Mouse (Mus musculus) MEL (cell line): ENCODE measurements around the gene Lpcat3. TPM values are rescaled to one million over a fixed set of nuclear protein-coding genes. Genes with fewer than 3 reads are reported as not detected.
"Not testable (repeated sequence)": the region's sequence is repeated elsewhere in the genome, so short reads cannot be mapped to it uniquely, and the experiment has no call there.

Experiments
- DNase-seq: peaks from one replicate; pipeline ENCODE4 v3.0.0; 2011; ENCODE audit warnings: low read depth, low spot score
- H3K27ac ChIP-seq: 2 replicates; pipeline ENCODE4 v1.5.1; 2012; ENCODE audit warnings: low read depth, mild to moderate bottlenecking, control low read depth, low read length, moderate library complexity; ENCODE audit not compliant: control insufficient read depth
- H3K27me3 ChIP-seq, 2 experiments: fragments of 150-350 bp in 1 of 2; sonication (generic) in 1 of 2; 2 replicates each; pipeline ENCODE4 v1.6.1; 2012; ENCODE audit warnings: low read length in 2 of 2, mild to moderate bottlenecking in 2 of 2, improper control_type of control experiment in 1 of 2, moderate library complexity in 1 of 2; ENCODE audit not compliant: insufficient read depth in 2 of 2, control insufficient read depth in 1 of 2
- H3K36me3 ChIP-seq, 2 experiments: 2 replicates each; pipeline ENCODE4 v1.6.1; 2012 to 2014; ENCODE audit warnings: low read length in 2 of 2, improper control_type of control experiment in 1 of 2, inconsistent platforms in 1 of 2, mild to moderate bottlenecking in 1 of 2; ENCODE audit not compliant: insufficient read depth in 2 of 2, control insufficient read depth in 1 of 2
- H3K4me1 ChIP-seq, 2 experiments: fragments of 150-350 bp in 1 of 2; sonication (generic) in 1 of 2; 2 replicates each; pipeline ENCODE4 v1.6.1; 2012; ENCODE audit warnings: low read length in 2 of 2, improper control_type of control experiment in 1 of 2, mild to moderate bottlenecking in 1 of 2; ENCODE audit not compliant: insufficient read depth in 2 of 2, control insufficient read depth in 1 of 2
- H3K4me3 ChIP-seq, 2 experiments: fragments of 150-350 bp in 1 of 2; sonication (generic) in 1 of 2; 2 replicates each; pipeline ENCODE4 v1.5.1; 2012; ENCODE audit warnings: low read depth in 2 of 2, low read length in 2 of 2, mild to moderate bottlenecking in 2 of 2, moderate library complexity in 2 of 2, control low read depth in 1 of 2, improper control_type of control experiment in 1 of 2; ENCODE audit not compliant: control insufficient read depth in 1 of 2, insufficient read depth in 1 of 2
- H3K79me2 ChIP-seq: 2 replicates; pipeline ENCODE4 v1.6.1; 2012; ENCODE audit warnings: mild to moderate bottlenecking, low read length, moderate library complexity; ENCODE audit not compliant: control insufficient read depth, poor library complexity, insufficient read depth
- H3K9ac ChIP-seq: 2 replicates; pipeline ENCODE4 v1.6.1; 2012; ENCODE audit warnings: low read depth, mild to moderate bottlenecking, control low read depth, low read length, moderate library complexity; ENCODE audit not compliant: control insufficient read depth, poor library complexity, severe bottlenecking
- H3K9me3 ChIP-seq: fragments of 150-350 bp; sonication (generic); replicated peaks from 2 replicates; pipeline ENCODE4 v1.6.1; 2012; ENCODE audit warnings: mild to moderate bottlenecking, low read length, improper control_type of control experiment, moderate library complexity; ENCODE audit not compliant: insufficient read depth
- CHD1 ChIP-seq: IDR thresholded peaks from 2 replicates; pipeline ENCODE4 v1.6.1; 2012; ENCODE audit warnings: low read depth, mild to moderate bottlenecking, inconsistent platforms, low read length, improper control_type of control experiment
- CTCF ChIP-seq, 3 experiments: IDR thresholded peaks in 2 of 3; conservative IDR thresholded peaks in 1 of 3; 2 replicates each; pipeline ENCODE4 v1.5.1; 2011 to 2012; ENCODE audit warnings: low read length in 3 of 3, low read depth in 2 of 3, mild to moderate bottlenecking in 2 of 3, improper control_type of control experiment in 1 of 3, inconsistent platforms in 1 of 3, mixed read lengths in 1 of 3, moderate library complexity in 1 of 3; ENCODE audit not compliant: control insufficient read depth in 1 of 3, insufficient read depth in 1 of 3, poor library complexity in 1 of 3, severe bottlenecking in 1 of 3
- EP300 ChIP-seq, 2 experiments: IDR thresholded peaks; 2 replicates each; pipeline ENCODE4 v1.6.1; 2011; ENCODE audit warnings: improper control_type of control experiment in 2 of 2, low read length in 2 of 2, low read depth in 1 of 2, mild to moderate bottlenecking in 1 of 2
- ETS1 ChIP-seq: IDR thresholded peaks from 2 replicates; pipeline ENCODE4 v1.6.1; 2012; ENCODE audit warnings: low read depth, mild to moderate bottlenecking, inconsistent platforms, low read length, improper control_type of control experiment, moderate library complexity
- GATA1 ChIP-seq: IDR thresholded peaks from 2 replicates; pipeline ENCODE4 v1.6.1; 2011; ENCODE audit warnings: low read depth, low read length, improper control_type of control experiment
- JUND ChIP-seq: IDR thresholded peaks from 2 replicates; pipeline ENCODE4 v1.6.1; 2011; ENCODE audit warnings: low read depth, mild to moderate bottlenecking, improper control_type of control experiment, low read length
- MAX ChIP-seq: IDR thresholded peaks from 2 replicates; pipeline ENCODE4 v1.6.1; 2011; ENCODE audit warnings: low read length, improper control_type of control experiment
- MYB ChIP-seq: IDR thresholded peaks from 2 replicates; pipeline ENCODE4 v1.6.1; 2011; ENCODE audit warnings: mild to moderate bottlenecking, low read depth, low read length, improper control_type of control experiment
- MYC ChIP-seq: IDR thresholded peaks from 2 replicates; pipeline ENCODE4 v1.6.1; 2011; ENCODE audit warnings: low read depth, mild to moderate bottlenecking, low read length, improper control_type of control experiment, moderate library complexity
- POLR2AphosphoS2 ChIP-seq: IDR thresholded peaks from 2 replicates; pipeline ENCODE4 v1.6.1; 2011; ENCODE audit warnings: low read length, improper control_type of control experiment
- POLR2AphosphoS5 ChIP-seq: IDR thresholded peaks from 2 replicates; pipeline ENCODE4 v1.6.1; 2012; ENCODE audit warnings: low read depth, borderline replicate concordance, mild to moderate bottlenecking, inconsistent platforms, low read length, moderate library complexity, mixed read lengths
- RAD21 ChIP-seq: IDR thresholded peaks from 2 replicates; pipeline ENCODE4 v1.6.1; 2011; ENCODE audit warnings: mild to moderate bottlenecking, low read depth, low read length, improper control_type of control experiment
- RCOR1 ChIP-seq: IDR thresholded peaks from 2 replicates; pipeline ENCODE4 v1.6.1; 2012; ENCODE audit warnings: low read depth, mild to moderate bottlenecking, inconsistent platforms, low read length, improper control_type of control experiment
- SIN3A ChIP-seq: IDR thresholded peaks from 2 replicates; pipeline ENCODE4 v1.6.1; 2012; ENCODE audit warnings: low read length, improper control_type of control experiment, inconsistent platforms
- SMC3 ChIP-seq: IDR thresholded peaks from 2 replicates; pipeline ENCODE4 v1.6.1; 2011; ENCODE audit warnings: low read depth, low read length, improper control_type of control experiment
- TAL1 ChIP-seq: IDR thresholded peaks from 2 replicates; pipeline ENCODE4 v1.6.1; 2012; ENCODE audit warnings: mild to moderate bottlenecking, inconsistent platforms, low read length, moderate library complexity, mixed read lengths
- TBP ChIP-seq: IDR thresholded peaks from 2 replicates; pipeline ENCODE4 v1.8.0; 2011; ENCODE audit warnings: low read depth, low read length, improper control_type of control experiment
- TCF12 ChIP-seq: IDR thresholded peaks from 2 replicates; pipeline ENCODE4 v1.6.1; 2014; ENCODE audit warnings: low read depth, mild to moderate bottlenecking, inconsistent platforms, low read length, improper control_type of control experiment, moderate library complexity
- USF2 ChIP-seq, 2 experiments: IDR thresholded peaks; 2 replicates each; pipeline ENCODE4 v1.6.1; 2011 to 2012; ENCODE audit warnings: improper control_type of control experiment in 2 of 2, low read length in 2 of 2, borderline replicate concordance in 1 of 2, inconsistent platforms in 1 of 2, low read depth in 1 of 2, mild to moderate bottlenecking in 1 of 2; ENCODE audit not compliant: insufficient read depth in 1 of 2
- ZC3H11A ChIP-seq: IDR thresholded peaks from 2 replicates; pipeline ENCODE4 v1.6.1; 2012; ENCODE audit warnings: low read depth, mild to moderate bottlenecking, inconsistent platforms, low read length, improper control_type of control experiment
- ZNF384 ChIP-seq: IDR thresholded peaks from 2 replicates; pipeline ENCODE4 v1.6.1; 2012; ENCODE audit warnings: low read depth, mild to moderate bottlenecking, inconsistent platforms, low read length, improper control_type of control experiment
- polyA plus RNA-seq, 2 experiments: library from polyadenylated mRNA; stranded (reverse) in 1 of 2; unstranded in 1 of 2; fragments of >175 nt in 1 of 2; fragments of >200 nt in 1 of 2; gene quantifications; 2 replicates each; pipeline versions ENCODE4 v1.2.1 to v1.2.4; 2012; ENCODE audit warnings: low replicate concordance in 2 of 2, low read depth in 1 of 2; ENCODE audit not compliant: insufficient read length in 2 of 2, insufficient read depth in 1 of 2, missing spikeins in 1 of 2
- total RNA-seq: library from RNA; depleted of rRNA; stranded (reverse); fragments of 300-350 nt; gene quantifications from 2 replicates; pipeline ENCODE4 v1.2.3, GENCODE M21; 2012

Lpcat3 gene
- total and polyA plus RNA-seq, 3 experiments = 135 to 337 TPM; not detected in 1

DNA sequence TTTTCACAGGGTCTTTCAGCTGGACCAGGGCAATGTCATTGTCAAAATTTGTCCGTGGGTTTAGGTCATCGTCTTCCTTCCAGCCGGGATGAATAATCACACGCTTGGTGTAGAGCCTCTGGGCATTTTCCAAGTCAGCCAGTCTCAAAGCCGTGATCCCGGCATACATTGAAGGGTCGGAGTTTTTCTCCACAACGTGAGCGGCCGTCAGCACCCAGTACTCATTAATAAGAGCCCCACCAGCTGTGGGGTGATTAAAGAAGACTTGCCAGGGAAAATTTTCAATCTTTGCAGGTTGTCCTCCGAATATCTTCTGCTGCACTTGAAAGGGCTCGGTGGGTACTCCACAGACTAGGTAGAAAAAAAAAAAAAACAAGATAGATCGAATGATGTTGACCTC, 37.2 kb upstream of the Lpcat3 start:
- no peak overlapping the region for H3K27ac ChIP-seq
- H3K27me3 ChIP-seq = no peaks in the 10 kb centered on the region
- H3K36me3 ChIP-seq = peaks cover 0 to 2% of the 10 kb centered on the region in 2 experiments; a peak in 2 of 4 replicates
- TF ChIP-seq POLR2AphosphoS5 = no peak
- TF ChIP-seq SMC3 = no peak
- no peak for TF ChIP-seq ZC3H11A
- no peaks in the 10 kb centered on the region for H3K79me2 ChIP-seq
- H3K4me1 ChIP-seq = no peaks in the 10 kb centered on the region
- H3K9ac ChIP-seq = no peak overlapping the region
- H3K4me3 ChIP-seq = no peak overlapping the region
- H3K9me3 ChIP-seq = no peaks in the 10 kb centered on the region
- no peak for DNase-seq

DNA sequence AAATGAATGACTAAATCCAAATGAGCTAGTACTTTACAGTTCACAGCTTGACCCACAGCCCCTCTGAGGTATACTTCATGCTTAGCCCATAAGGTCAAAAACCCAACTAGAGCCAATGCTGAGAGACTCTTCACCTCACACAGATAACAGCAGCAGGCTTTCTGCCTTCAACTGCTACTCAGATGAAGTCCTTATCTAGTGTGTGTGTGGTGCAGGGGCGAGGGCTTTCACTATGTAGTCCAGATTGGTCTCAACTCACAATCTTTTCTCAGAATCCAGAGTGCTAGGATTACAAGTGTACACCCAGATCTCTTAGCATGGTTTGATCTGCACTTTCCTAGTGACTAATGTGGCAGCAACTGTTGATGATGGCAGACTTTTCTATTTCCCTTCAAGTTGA, 36.6 kb upstream of the Lpcat3 start:
- not testable (repeated sequence) for H3K79me2 ChIP-seq
- TF ChIP-seq RCOR1 (peak; percentile 53; the same call in 1 of the 2 replicates), GATA1 (peak; percentile 62), EP300 (IDR thresholded peaks at IDR 0.05; ENCODE audit: low read depth in 1 of 2, low read length in 2 of 2) (peak in 1 of 2 experiments; percentile 25; a peak in 1 of 4 replicates)
- TF ChIP-seq, all 39 proteins: peak for 3; not testable (repeated sequence) for 36
- DNase-seq = peak; percentile 29
- H3K27me3 ChIP-seq, H3K9me3 ChIP-seq, H3K27ac ChIP-seq, H3K36me3 ChIP-seq, H3K4me3 ChIP-seq, H3K4me1 ChIP-seq, H3K9ac ChIP-seq: not testable (repeated sequence)

DNA sequence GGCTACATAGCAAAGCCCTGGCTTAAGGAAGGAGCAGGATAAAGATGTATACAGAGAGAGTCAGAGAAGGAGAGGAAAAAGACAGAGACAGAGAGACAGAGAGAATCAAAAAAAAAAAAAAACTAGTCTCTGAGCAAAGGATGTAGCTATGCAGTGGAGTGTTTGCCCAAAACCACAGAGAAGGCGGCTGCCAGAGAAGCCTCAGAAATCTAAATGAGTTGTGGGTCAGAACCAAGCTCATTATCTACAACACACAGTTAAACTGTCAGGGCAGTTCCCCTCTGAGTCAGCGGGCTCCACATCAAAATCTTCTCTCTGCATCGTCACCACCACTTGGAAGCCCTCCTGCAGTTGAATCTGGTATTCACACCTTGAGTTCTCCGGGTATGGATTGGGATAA, 32.1 kb upstream of the Lpcat3 start:
- peak; percentile 73 for DNase-seq
- H3K27me3 ChIP-seq = no peaks in the 10 kb centered on the region

DNA sequence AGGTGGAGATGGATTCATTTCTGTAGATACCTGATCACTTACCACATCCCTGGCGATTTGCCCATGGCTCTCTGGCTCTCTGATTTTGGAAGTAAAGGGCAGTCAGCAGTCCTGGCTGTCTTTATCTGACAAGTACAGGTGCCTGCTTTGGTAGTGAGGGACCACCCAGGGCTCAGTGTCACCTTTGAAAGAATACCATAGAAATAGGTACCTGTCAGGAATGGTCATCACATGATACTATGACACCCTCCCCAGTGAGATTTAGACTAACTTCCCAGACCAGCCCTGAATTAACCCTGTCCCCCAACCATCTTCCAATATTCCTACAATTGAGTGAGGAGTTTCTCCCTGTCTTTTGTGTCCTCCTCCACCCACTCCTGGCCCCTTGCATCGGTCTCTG, 26.8 kb upstream of the Lpcat3 start, which contains the start of gene C1s2:
Gene C1s2, minus strand, starts transcription at position 101 of the 400 bp plus-strand sequence.
- H3K9ac ChIP-seq, H3K4me3 ChIP-seq, H3K27me3 ChIP-seq, H3K79me2 ChIP-seq, H3K9me3 ChIP-seq, H3K27ac ChIP-seq, DNase-seq: not testable (repeated sequence)
- Histone ChIP-seq H3K4me1 (peaks cover 0 to 21% of the 10 kb centered on the region in 2 experiments; a peak in 2 of 4 replicates), H3K36me3 (peaks cover 0 to 17% of the 10 kb centered on the region in 2 experiments; a peak in 2 of 4 replicates)

More for the DNA sequence above, 32.1 kb upstream of the Lpcat3 start:
- H3K4me1 ChIP-seq = peaks cover 0 to 12% of the 10 kb centered on the region in 2 experiments; a peak in 2 of 4 replicates
- no peak overlapping the region for H3K4me3 ChIP-seq
- TF ChIP-seq EP300 (IDR thresholded peaks at IDR 0.05; ENCODE audit: low read depth in 1 of 2, low read length in 2 of 2) = peak; percentile 81 to 89
- TF ChIP-seq GATA1 = peak; percentile 58
- no peak for TF ChIP-seq CHD1
- TF ChIP-seq ETS1 = no peak
- TF ChIP-seq SIN3A = no peak
- TF ChIP-seq MAX = peak; percentile 29; the same call in 1 of the 2 replicates
- 0 out of 2 replicates have a peak, but pooled peaks have one; percentile 48 for TF ChIP-seq JUND
- TF ChIP-seq ZNF384 = peak; percentile 84
- no peak for TF ChIP-seq USF2 (IDR thresholded peaks at IDR 0.05; ENCODE audit: borderline replicate concordance in 1 of 2, insufficient read depth in 1 of 2, low read depth in 1 of 2, low read length in 2 of 2)
- no peak for TF ChIP-seq POLR2AphosphoS2
- TF ChIP-seq POLR2AphosphoS5 = no peak
- TF ChIP-seq RAD21 = no peak
- no peak for TF ChIP-seq CTCF (IDR thresholded peaks at IDR 0.05 in 2 of 3, conservative IDR thresholded peaks at IDR 0.05 in 1 of 3; ENCODE audit: control insufficient read depth in 1 of 3, insufficient read depth in 1 of 3, low read depth in 2 of 3, low read length in 3 of 3, poor library complexity in 1 of 3, severe bottlenecking in 1 of 3)
- TF ChIP-seq MYC = no peak
- TF ChIP-seq TAL1 = 0 out of 2 replicates have a peak, but pooled peaks have one; percentile 38
- peak; percentile 58 for TF ChIP-seq TCF12
- peak; percentile 89 for TF ChIP-seq MYB
- no peak for TF ChIP-seq TBP
- TF ChIP-seq, all 39 proteins: peak for 8
- H3K9ac ChIP-seq = no peak overlapping the region
- H3K36me3 ChIP-seq = peaks cover 0 to 10% of the 10 kb centered on the region in 2 experiments; a peak in 2 of 4 replicates
- H3K27ac ChIP-seq = peak overlapping the region; percentile 28; the same call in 1 of the 2 replicates
- no peaks in the 10 kb centered on the region for H3K9me3 ChIP-seq
- no peaks in the 10 kb centered on the region for H3K79me2 ChIP-seq
